Mouse (Mus musculus) MEL (cell line): ENCODE data around the gene Sapcd1.

ENCODE experiments used
- CHD2 ChIP-seq: IDR thresholded peaks from 2 replicates; pipeline ENCODE4 v1.6.1; 2011; ENCODE audit warnings: low read length, improper control_type of control experiment
- CTCF ChIP-seq, 3 experiments: IDR thresholded peaks in 2 of 3; conservative IDR thresholded peaks in 1 of 3; 2 replicates each; pipeline ENCODE4 v1.5.1; 2011 to 2012; ENCODE audit warnings: low read length in 3 of 3, low read depth in 2 of 3, mild to moderate bottlenecking in 2 of 3, improper control_type of control experiment in 1 of 3, inconsistent platforms in 1 of 3, mixed read lengths in 1 of 3, moderate library complexity in 1 of 3; ENCODE audit not compliant: control insufficient read depth in 1 of 3, insufficient read depth in 1 of 3, poor library complexity in 1 of 3, severe bottlenecking in 1 of 3
- GATA1 ChIP-seq: IDR thresholded peaks from 2 replicates; pipeline ENCODE4 v1.6.1; 2011; ENCODE audit warnings: low read depth, low read length, improper control_type of control experiment
- HCFC1 ChIP-seq: IDR thresholded peaks from 2 replicates; pipeline ENCODE4 v1.6.1; 2012; ENCODE audit warnings: low read depth, mild to moderate bottlenecking, inconsistent platforms, low read length, improper control_type of control experiment, moderate library complexity
- KAT2A ChIP-seq: conservative IDR thresholded peaks from 2 replicates; pipeline ENCODE4 v1.6.1; 2012; ENCODE audit warnings: low read depth, low read length, improper control_type of control experiment, inconsistent platforms
- MAFK ChIP-seq: IDR thresholded peaks from 2 replicates; pipeline ENCODE4 v1.6.1; 2011; ENCODE audit warnings: low read depth, mild to moderate bottlenecking, low read length, improper control_type of control experiment, borderline replicate concordance
- MEF2A ChIP-seq: IDR thresholded peaks from 2 replicates; pipeline ENCODE4 v1.6.1; 2014; ENCODE audit warnings: low read depth, mild to moderate bottlenecking, inconsistent platforms, low read length, improper control_type of control experiment; ENCODE audit not compliant: poor library complexity, insufficient replicate concordance, severe bottlenecking; ENCODE audit errors: extremely low read depth
- POLR2A ChIP-seq, 2 experiments: IDR thresholded peaks; 2 replicates each; pipeline ENCODE4 v1.6.1; 2011 to 2012; ENCODE audit warnings: low read length in 2 of 2, mild to moderate bottlenecking in 2 of 2, control low read depth in 1 of 2, improper control_type of control experiment in 1 of 2, low read depth in 1 of 2, moderate library complexity in 1 of 2; ENCODE audit not compliant: control insufficient read depth in 1 of 2, insufficient read depth in 1 of 2, poor library complexity in 1 of 2
- POLR2AphosphoS2 ChIP-seq: IDR thresholded peaks from 2 replicates; pipeline ENCODE4 v1.6.1; 2011; ENCODE audit warnings: low read length, improper control_type of control experiment
- RAD21 ChIP-seq: IDR thresholded peaks from 2 replicates; pipeline ENCODE4 v1.6.1; 2011; ENCODE audit warnings: mild to moderate bottlenecking, low read depth, low read length, improper control_type of control experiment
- SIN3A ChIP-seq: IDR thresholded peaks from 2 replicates; pipeline ENCODE4 v1.6.1; 2012; ENCODE audit warnings: low read length, improper control_type of control experiment, inconsistent platforms
- UBTF ChIP-seq: IDR thresholded peaks from 2 replicates; pipeline ENCODE4 v1.6.1; 2012; ENCODE audit warnings: low read depth, mild to moderate bottlenecking, inconsistent platforms, low read length, improper control_type of control experiment, moderate library complexity, borderline replicate concordance; ENCODE audit not compliant: insufficient read depth
- ZMIZ1 ChIP-seq: IDR thresholded peaks from 2 replicates; pipeline ENCODE4 v1.6.1; 2012; ENCODE audit warnings: low read depth, mild to moderate bottlenecking, inconsistent platforms, low read length, improper control_type of control experiment, moderate library complexity

GRCm38 (mm10) chr17:35017706-35018030 lies 10.1 kb downstream of the Sapcd1 start:
- TF ChIP-seq CHD2 (no peak), SIN3A (no peak), RAD21 (no peak), POLR2AphosphoS2 (no peak), POLR2A (IDR thresholded peaks at IDR 0.05; ENCODE audit: control insufficient read depth in 1 of 2, insufficient read depth in 1 of 2, low read depth in 1 of 2, low read length in 2 of 2, poor library complexity in 1 of 2) (no peak), CTCF (IDR thresholded peaks at IDR 0.05 in 2 of 3, conservative IDR thresholded peaks at IDR 0.05 in 1 of 3; ENCODE audit: control insufficient read depth in 1 of 3, insufficient read depth in 1 of 3, low read depth in 2 of 3, low read length in 3 of 3, poor library complexity in 1 of 3, severe bottlenecking in 1 of 3) (no peak), MAFK (no peak), KAT2A (no peak), HCFC1 (no peak), MEF2A (no peak), ZMIZ1 (no peak), GATA1 (no peak), UBTF (no peak)
